Mouse (Mus musculus): Measurements from ENCODE around the gene Btg2. TPM values are rescaled to one million over a fixed set of nuclear protein-coding genes. Genes with fewer than 3 reads are reported as not detected.

Gene Btg2
- polyA plus RNA-seq, 1 experiment from 2014 or later = 57.4 TPM

DNA sequence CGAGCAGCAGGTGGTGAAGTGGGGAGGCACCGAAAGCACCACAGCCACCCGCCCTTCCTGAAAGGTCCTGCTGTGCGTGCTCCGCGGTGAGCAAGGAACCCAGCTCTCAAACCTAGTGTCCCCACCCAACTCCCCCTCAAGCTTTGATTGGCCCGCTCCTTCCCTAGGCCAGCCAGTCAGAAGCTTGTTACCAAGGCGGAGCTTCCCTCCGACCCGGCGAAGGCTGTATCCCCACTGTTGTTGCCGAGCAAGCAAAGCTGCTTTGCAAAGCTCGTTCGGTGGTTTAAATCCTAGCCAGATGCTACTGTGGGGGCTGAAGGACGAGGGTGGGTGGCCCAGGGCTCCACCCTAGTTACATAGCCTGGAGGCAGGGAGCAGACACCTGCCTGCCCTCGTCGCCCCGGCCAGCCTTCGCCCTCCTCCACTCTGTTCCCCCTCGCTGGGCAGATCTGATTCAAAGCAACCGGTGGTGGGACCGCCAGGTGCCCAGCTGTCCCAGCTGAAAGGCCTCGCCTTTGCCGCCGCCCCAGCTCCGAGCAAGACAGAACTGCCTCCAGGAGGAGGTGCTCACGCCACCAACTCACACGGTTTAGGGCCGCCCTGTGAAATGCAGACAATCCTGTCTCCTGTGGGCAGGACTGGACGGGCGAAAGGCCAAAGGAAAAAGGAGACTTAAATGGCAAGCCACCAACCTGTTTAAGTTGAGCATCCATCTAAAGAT, 17.9 kb downstream of the Btg2 start:
- Histone ChIP-seq H3K4me1 (replicated peaks) (peaks cover 69% of the 10 kb centered on the region), H3K27ac (peak overlapping the region; percentile 96)
- under 1% methylated on average over 31 of the region's 31 CpGs for WGBS

GRCm38 (mm10) chr1:134059739-134060695, 18.9 kb downstream of the Btg2 start:
- Histone ChIP-seq H3K27ac (peak overlapping the region; percentile 96), H3K4me2 (peak overlapping the region; percentile 67), H3K9me3 (no peaks in the 10 kb centered on the region), H3K4me3 (peak overlapping the region; percentile 42), H3K4me1 (replicated peaks) (peaks cover 65% of the 10 kb centered on the region), H3K9ac (peak overlapping the region; percentile 53; the same call in 1 of the 2 replicates), H3K36me3 (no peaks in the 10 kb centered on the region), H3K27me3 (no peaks in the 10 kb centered on the region)
- WGBS = 75% methylated on average over 16 of the region's 16 CpGs
- ATAC-seq (ENCODE audit: low FRiP score) = no peak

More for the DNA sequence above, 17.9 kb downstream of the Btg2 start:
- Histone ChIP-seq H3K4me2 (peak overlapping the region; percentile 67), H3K9ac (peak overlapping the region; percentile 74), H3K27me3 (no peaks in the 10 kb centered on the region), H3K9me3 (no peaks in the 10 kb centered on the region), H3K36me3 (no peaks in the 10 kb centered on the region), H3K4me3 (peak overlapping the region; percentile 42)
- ATAC-seq (ENCODE audit: low FRiP score) = peak; percentile 84

GRCm38 (mm10) chr1:134058870-134059269, 20.1 kb downstream of the Btg2 start:
- no peak for ATAC-seq (ENCODE audit: low FRiP score)
- H3K27me3 ChIP-seq = no peaks in the 10 kb centered on the region
- 79% methylated on average over 6 of the region's 6 CpGs for WGBS

DNA sequence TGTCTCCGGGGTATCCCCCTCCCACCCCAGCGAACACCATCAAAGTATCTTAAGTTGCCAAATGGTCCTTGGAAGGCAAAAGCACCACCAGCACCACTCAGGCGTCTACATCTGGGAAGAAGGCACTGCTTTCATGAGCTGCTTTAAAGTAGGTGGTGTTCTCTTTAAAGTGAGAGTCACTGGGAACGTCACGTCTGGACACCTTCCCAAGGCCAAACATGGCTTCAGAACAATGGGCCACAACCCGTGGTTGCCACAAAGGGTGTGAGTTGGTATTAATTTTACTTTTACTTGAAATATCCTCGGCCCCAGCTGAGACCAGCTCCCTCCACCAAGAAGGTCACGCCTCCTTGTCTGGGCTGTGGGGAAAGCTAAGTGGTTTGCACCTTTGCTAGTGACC, 21.2 kb downstream of the Btg2 start:
- 85% methylated on average over 8 of the region's 8 CpGs for WGBS
- Histone ChIP-seq H3K9ac (no peak overlapping the region), H3K4me3 (no peak overlapping the region), H3K36me3 (no peaks in the 10 kb centered on the region), H3K27ac (no peak overlapping the region), H3K9me3 (no peaks in the 10 kb centered on the region), H3K4me1 (replicated peaks) (peaks cover 47% of the 10 kb centered on the region), H3K27me3 (no peaks in the 10 kb centered on the region), H3K4me2 (no peak overlapping the region)
- ATAC-seq (ENCODE audit: low FRiP score) = no peak

More at GRCm38 (mm10) chr1:134058870-134059269, 20.1 kb downstream of the Btg2 start:
- Histone ChIP-seq H3K4me1 (replicated peaks) (peaks cover 54% of the 10 kb centered on the region), H3K36me3 (no peaks in the 10 kb centered on the region), H3K4me3 (no peak overlapping the region), H3K9me3 (no peaks in the 10 kb centered on the region), H3K4me2 (no peak overlapping the region), H3K9ac (no peak overlapping the region), H3K27ac (no peak overlapping the region)

DNA sequence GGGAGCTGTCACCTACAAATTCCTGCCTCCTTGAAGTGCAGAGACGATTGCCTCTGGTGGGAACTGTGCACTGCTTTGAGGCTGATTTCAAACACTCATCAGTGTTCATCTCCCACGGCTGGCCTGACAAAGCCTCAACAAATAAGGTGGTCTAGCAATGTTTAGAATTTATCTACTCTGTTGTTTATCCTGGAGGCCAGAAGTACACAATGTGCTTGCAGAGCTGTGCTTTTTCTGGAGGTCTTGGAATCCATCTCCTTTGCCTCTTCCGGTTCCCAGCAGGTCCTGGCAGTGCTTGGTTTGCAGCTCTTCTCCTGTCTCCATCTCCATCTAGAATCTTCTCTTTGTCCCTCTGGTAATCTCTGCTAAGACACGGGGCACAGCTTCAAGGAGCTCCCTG, 22.6 kb downstream of the Btg2 start:
- 86% methylated on average over 4 of the region's 4 CpGs for WGBS
- Histone ChIP-seq H3K27ac (no peak overlapping the region), H3K27me3 (no peaks in the 10 kb centered on the region), H3K9me3 (no peaks in the 10 kb centered on the region), H3K36me3 (no peaks in the 10 kb centered on the region), H3K4me3 (no peak overlapping the region), H3K9ac (no peak overlapping the region), H3K4me1 (replicated peaks) (peaks cover 33% of the 10 kb centered on the region), H3K4me2 (no peak overlapping the region)
- ATAC-seq (ENCODE audit: low FRiP score) = no peak

GRCm38 (mm10) chr1:134055666-134056245, 23.2 kb downstream of the Btg2 start:
- H3K9ac ChIP-seq = no peak overlapping the region

GRCm38 (mm10) chr1:134055058-134055457, 23.9 kb downstream of the Btg2 start:
- Histone ChIP-seq H3K9me3 (no peaks in the 10 kb centered on the region), H3K36me3 (no peaks in the 10 kb centered on the region), H3K4me2 (no peak overlapping the region), H3K27me3 (no peaks in the 10 kb centered on the region), H3K4me1 (replicated peaks) (peaks cover 20% of the 10 kb centered on the region), H3K9ac (no peak overlapping the region), H3K27ac (no peak overlapping the region), H3K4me3 (no peak overlapping the region)
- no peak for ATAC-seq (ENCODE audit: low FRiP score)
- 81% methylated on average over 9 of the region's 9 CpGs for WGBS

More at GRCm38 (mm10) chr1:134055666-134056245, 23.2 kb downstream of the Btg2 start:
- no peak overlapping the region for H3K4me2 ChIP-seq
- WGBS = 66% methylated on average over 9 of the region's 9 CpGs
- H3K9me3 ChIP-seq = no peaks in the 10 kb centered on the region
- H3K27me3 ChIP-seq = no peaks in the 10 kb centered on the region
- no peak for ATAC-seq (ENCODE audit: low FRiP score)
- H3K4me3 ChIP-seq = no peak overlapping the region
- no peak overlapping the region for H3K27ac ChIP-seq
- no peaks in the 10 kb centered on the region for H3K36me3 ChIP-seq
- H3K4me1 ChIP-seq (replicated peaks) = peaks cover 27% of the 10 kb centered on the region

DNA sequence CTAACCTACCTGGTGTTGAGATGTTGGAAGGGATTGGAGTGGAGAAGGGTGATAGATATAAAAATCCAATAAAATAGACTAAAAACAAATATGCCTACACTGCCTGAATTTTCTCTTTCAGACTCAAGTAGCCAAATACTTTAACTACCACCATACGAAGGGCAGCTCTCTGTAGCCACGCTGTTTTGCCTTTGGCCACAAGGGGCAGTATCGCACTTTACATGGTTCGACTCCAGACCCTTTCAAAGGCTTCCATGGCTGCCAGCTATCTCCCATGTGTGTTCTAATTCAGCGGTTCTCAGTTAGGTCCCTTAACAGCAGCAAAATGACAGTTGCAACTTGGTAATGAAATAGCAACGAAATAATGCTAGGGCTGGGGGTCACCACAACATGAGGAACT, 25.7 kb downstream of the Btg2 start:
- Histone ChIP-seq H3K36me3 (no peaks in the 10 kb centered on the region), H3K27ac (no peak overlapping the region), H3K27me3 (no peaks in the 10 kb centered on the region), H3K4me2 (no peak overlapping the region), H3K4me3 (no peak overlapping the region), H3K9ac (no peak overlapping the region), H3K9me3 (no peaks in the 10 kb centered on the region), H3K4me1 (replicated peaks) (peaks cover 13% of the 10 kb centered on the region; the same call in 1 of the 2 replicates)
- WGBS = 8% methylated on average over 6 of the region's 6 CpGs
- 0 out of 2 replicates have a peak, but pooled peaks have one; percentile 18 for ATAC-seq (ENCODE audit: low FRiP score)

DNA sequence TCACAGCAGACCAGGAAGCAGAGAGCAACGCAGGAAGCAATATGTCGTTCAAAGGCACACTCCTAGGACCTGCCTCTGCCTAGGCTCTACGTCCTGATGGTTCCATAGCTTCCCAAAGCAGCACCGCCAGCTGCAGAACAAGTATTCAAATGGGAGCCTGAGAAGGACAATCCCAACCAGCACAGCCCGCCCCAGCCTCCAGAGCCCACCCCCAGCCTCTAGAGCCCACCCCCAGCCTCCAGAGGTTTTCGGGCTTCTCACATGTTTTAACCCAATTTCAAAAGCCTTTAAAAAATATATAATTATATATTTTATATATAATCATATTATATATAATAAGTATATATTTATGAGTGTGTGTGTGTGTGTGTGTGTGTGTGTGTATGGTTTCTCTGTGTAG, 29.4 kb downstream of the Btg2 start:
- H3K36me3 ChIP-seq = no peaks in the 10 kb centered on the region
- no peak overlapping the region for H3K9ac ChIP-seq
- WGBS = 69% methylated on average over 6 of the region's 6 CpGs
- peaks cover 15% of the 10 kb centered on the region for H3K4me1 ChIP-seq (replicated peaks)
- no peak for ATAC-seq (ENCODE audit: low FRiP score)
- no peaks in the 10 kb centered on the region for H3K9me3 ChIP-seq
- H3K27me3 ChIP-seq = 0 out of 2 replicates have a peak, but pooled peaks cover 5% of the 10 kb centered on the region
- H3K27ac ChIP-seq = no peak overlapping the region
- no peak overlapping the region for H3K4me2 ChIP-seq
- no peak overlapping the region for H3K4me3 ChIP-seq

DNA sequence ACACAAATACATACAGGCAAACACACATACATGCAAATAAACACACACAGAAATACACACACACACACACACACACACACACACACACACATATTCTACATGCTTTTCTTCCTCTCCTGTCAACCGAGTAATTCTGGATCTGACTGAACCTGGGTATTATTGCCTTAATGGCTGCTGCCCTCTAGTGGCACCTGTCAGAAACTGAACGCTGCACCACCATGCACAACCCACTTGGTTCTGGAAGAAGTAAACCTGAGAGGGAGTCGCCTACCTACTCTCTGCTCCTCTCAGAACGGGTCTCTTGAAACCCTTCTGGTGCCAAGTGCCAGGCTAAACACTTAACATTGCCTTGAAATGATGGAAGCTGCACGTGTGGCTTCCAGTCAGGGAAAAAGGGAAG, 30.2 kb downstream of the Btg2 start:
- Histone ChIP-seq H3K4me2 (no peak overlapping the region), H3K9me3 (no peaks in the 10 kb centered on the region), H3K4me1 (replicated peaks) (peaks cover 16% of the 10 kb centered on the region), H3K27ac (no peak overlapping the region), H3K36me3 (no peaks in the 10 kb centered on the region), H3K4me3 (no peak overlapping the region), H3K9ac (no peak overlapping the region), H3K27me3 (0 out of 2 replicates have a peak, but pooled peaks cover 5% of the 10 kb centered on the region)
- 3% methylated on average over 5 of the region's 5 CpGs for WGBS
- ATAC-seq (ENCODE audit: low FRiP score) = no peak

DNA sequence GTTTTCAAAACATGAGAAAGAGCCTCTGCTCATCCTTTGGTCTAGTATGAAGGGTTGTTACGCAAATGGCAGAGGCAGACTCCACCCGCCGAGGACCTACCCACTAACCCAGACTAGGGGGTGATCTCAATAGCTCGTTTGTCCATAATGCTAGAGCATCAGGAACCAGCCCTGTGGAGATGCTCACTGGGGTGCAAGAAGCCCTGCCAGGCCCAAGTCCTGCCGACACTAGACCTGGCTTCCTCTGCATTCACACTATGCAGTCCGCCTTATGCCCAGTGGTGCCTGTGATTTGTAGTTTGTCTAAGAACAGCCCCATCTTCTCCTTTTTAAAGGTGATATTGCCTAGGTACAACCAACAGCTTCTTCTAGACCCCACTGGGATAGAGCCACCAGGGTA, 31.5 kb downstream of the Btg2 start:
- 81% methylated on average over 6 of the region's 6 CpGs for WGBS
- Histone ChIP-seq H3K4me2 (no peak overlapping the region), H3K36me3 (no peaks in the 10 kb centered on the region), H3K9ac (no peak overlapping the region), H3K27me3 (0 out of 2 replicates have a peak, but pooled peaks cover 5% of the 10 kb centered on the region), H3K27ac (no peak overlapping the region), H3K4me3 (no peak overlapping the region), H3K4me1 (replicated peaks) (peaks cover 24% of the 10 kb centered on the region), H3K9me3 (no peaks in the 10 kb centered on the region)
- no peak for ATAC-seq (ENCODE audit: low FRiP score)

DNA sequence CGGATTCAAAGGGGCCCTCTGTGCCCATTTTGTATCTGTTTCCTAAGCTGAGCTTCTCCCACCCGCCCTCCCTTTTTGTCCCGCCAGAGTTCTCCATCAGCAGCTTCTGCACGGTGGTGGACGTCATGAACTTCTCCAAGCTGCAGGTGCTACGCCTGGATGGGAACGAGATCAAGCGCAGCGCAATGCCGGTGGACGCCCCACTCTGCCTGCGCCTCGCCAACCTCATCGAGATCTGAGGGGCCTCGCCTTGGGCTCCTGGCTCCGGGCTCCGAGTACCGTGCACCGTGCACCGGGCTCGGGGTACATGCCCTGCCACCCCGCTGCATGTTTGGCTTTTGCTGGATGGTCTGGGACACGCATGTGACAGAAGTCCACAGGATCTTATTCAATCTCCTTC, 32.5 kb downstream of the Btg2 start:
- peaks cover 30% of the 10 kb centered on the region for H3K4me1 ChIP-seq (replicated peaks)
- H3K36me3 ChIP-seq = no peaks in the 10 kb centered on the region
- ATAC-seq (ENCODE audit: low FRiP score) = peak; percentile 41
- H3K9me3 ChIP-seq = no peaks in the 10 kb centered on the region
- H3K27me3 ChIP-seq = 0 out of 2 replicates have a peak, but pooled peaks cover 5% of the 10 kb centered on the region
- H3K27ac ChIP-seq = no peak overlapping the region
- H3K4me3 ChIP-seq = peak overlapping the region; percentile 22
- peak overlapping the region; percentile 53 for H3K9ac ChIP-seq
- peak overlapping the region; percentile 51 for H3K4me2 ChIP-seq
- WGBS = 34% methylated on average over 23 of the region's 23 CpGs

All from hindbrain, embryonic 13.5 days (tissue).